Mouse (Mus musculus) cortical plate, adult 2 months (tissue): Measurements from ENCODE around the gene Herc3. TPM values are rescaled to one million over a fixed set of nuclear protein-coding genes. Genes with fewer than 3 reads are reported as not detected.

Experiments
- H3K27ac ChIP-seq: fragments of 200-500 bp; 2 replicates; pipeline ENCODE4 v1.5.1; 2012; ENCODE audit warnings: low read length, control low read depth, inconsistent platforms; ENCODE audit not compliant: insufficient read depth
- H3K4me1 ChIP-seq: fragments of 200-500 bp; 2 replicates; pipeline ENCODE4 v1.6.1; 2011; ENCODE audit warnings: low read length; ENCODE audit not compliant: control insufficient read depth, insufficient read depth
- H3K4me3 ChIP-seq: fragments of 200-500 bp; 2 replicates; pipeline ENCODE4 v1.5.1; 2011; ENCODE audit warnings: mild to moderate bottlenecking, low read length, control low read depth; ENCODE audit not compliant: insufficient read depth
- CTCF ChIP-seq: fragments of 200-500 bp; IDR thresholded peaks from 2 replicates; pipeline ENCODE4 v1.5.1; 2011; ENCODE audit warnings: mild to moderate bottlenecking, control low read depth, low read length; ENCODE audit not compliant: insufficient read depth; ENCODE audit errors: extremely low read depth
- POLR2A ChIP-seq: fragments of 200-500 bp; IDR thresholded peaks from 2 replicates; pipeline ENCODE4 v1.6.1; 2011; ENCODE audit warnings: mild to moderate bottlenecking, low read length, control low read depth; ENCODE audit not compliant: insufficient read depth; ENCODE audit errors: extremely low read depth
- polyA plus RNA-seq: library from polyadenylated mRNA; depleted of rRNA; stranded (reverse); fragments of >200 nt; gene quantifications from 2 replicates; pipeline ENCODE4 v1.2.3, GENCODE M21; 2012

Gene Herc3
- polyA plus RNA-seq, 1 experiment: 142 TPM

DNA sequence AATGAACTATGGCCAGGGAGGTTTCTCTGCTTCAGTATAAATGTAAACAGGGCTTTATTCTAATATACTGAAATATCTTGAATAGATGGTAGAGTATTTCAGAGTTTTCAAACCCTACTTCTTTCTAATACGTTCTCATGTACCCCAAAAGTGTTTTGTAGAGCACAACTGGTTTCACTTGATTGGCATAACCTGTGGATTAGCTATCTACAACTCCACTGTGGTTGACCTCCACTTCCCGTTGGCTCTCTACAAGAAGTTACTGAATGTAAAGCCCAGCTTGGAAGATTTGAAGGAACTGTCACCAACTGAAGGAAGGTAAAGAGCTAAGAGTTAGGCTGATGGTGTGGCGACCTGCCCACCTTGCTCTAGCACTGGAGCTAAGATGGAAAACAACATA, 58.7 kb downstream of the Herc3 start:
- H3K4me3 ChIP-seq: no peak overlapping the region
- H3K27ac ChIP-seq: no peak overlapping the region
- no peak for TF ChIP-seq POLR2A
- no peak for TF ChIP-seq CTCF
- no peaks in the 10 kb centered on the region for H3K4me1 ChIP-seq

GRCm38 (mm10) chr6:58893307-58893706, 62.0 kb downstream of the Herc3 start:
- Histone ChIP-seq H3K4me1 (no peaks in the 10 kb centered on the region), H3K4me3 (no peak overlapping the region), H3K27ac (no peak overlapping the region)
- TF ChIP-seq POLR2A (no peak), CTCF (no peak)

- Histone ChIP-seq H3K27ac (no peak overlapping the region), H3K4me3 (no peak overlapping the region), H3K4me1 (no peaks in the 10 kb centered on the region; the same call in 1 of the 2 replicates)
- no peak for TF ChIP-seq POLR2A
- no peak for TF ChIP-seq CTCF
Observed at GRCm38 (mm10) chr6:58894994-58895393, 63.7 kb downstream of the Herc3 start.

GRCm38 (mm10) chr6:58896648-58897047, 65.4 kb downstream of the Herc3 start:
- Histone ChIP-seq H3K4me1 (no peaks in the 10 kb centered on the region; the same call in 1 of the 2 replicates), H3K27ac (no peak overlapping the region), H3K4me3 (no peak overlapping the region)
- no peak for TF ChIP-seq CTCF
- TF ChIP-seq POLR2A: no peak

DNA sequence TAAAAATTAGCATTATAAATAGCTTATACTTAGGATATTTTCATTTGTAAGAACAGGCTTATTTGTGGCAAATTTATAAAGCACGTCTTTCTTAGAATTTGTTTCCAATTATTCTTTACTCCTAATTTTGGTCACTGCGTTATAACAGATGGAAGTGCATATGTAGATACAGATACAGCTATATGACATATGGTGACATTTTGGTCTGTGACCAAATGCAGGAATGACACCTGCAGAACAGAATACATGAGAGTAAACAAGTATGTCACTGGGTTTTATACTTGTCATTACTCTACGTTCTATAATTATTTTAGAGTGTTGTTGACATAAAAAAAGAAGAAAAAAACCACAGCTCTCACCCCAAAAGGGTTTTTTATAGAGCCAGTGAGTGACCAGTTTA, 67.8 kb downstream of the Herc3 start:
- H3K4me3 ChIP-seq: no peak overlapping the region
- no peaks in the 10 kb centered on the region; the same call in 1 of the 2 replicates for H3K4me1 ChIP-seq
- no peak overlapping the region for H3K27ac ChIP-seq
- TF ChIP-seq CTCF (no peak), POLR2A (no peak)

- no peaks in the 10 kb centered on the region; the same call in 1 of the 2 replicates for H3K4me1 ChIP-seq
- H3K27ac ChIP-seq: no peak overlapping the region
- H3K4me3 ChIP-seq: no peak overlapping the region
- no peak for TF ChIP-seq CTCF
- TF ChIP-seq POLR2A: no peak
Observed at GRCm38 (mm10) chr6:58900536-58900935, 69.3 kb downstream of the Herc3 start.

DNA sequence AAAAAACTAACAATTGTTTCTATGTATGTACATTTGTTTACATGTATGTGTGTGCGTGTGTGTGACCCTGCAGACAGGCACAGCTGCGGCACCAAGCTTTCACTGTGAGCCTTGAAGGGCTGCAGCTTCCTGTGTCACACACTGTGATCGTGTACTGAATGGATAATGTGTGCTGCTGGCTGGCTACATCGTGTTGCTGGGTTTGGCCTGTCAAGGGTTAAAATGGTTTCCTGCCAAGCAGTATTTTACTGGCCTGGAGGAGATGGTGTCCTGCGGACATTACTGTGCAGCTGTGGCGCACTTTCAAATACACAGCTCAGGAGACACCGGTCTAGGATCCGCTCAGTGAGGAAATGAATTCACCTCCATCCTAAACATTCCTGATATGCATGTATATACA, 71.9 kb downstream of the Herc3 start:
- Histone ChIP-seq H3K27ac (no peak overlapping the region), H3K4me3 (0 out of 2 replicates have a peak overlapping the region, but pooled peaks have one; percentile 2), H3K4me1 (peaks cover 2% of the 10 kb centered on the region)
- TF ChIP-seq POLR2A (no peak), CTCF (no peak)

DNA sequence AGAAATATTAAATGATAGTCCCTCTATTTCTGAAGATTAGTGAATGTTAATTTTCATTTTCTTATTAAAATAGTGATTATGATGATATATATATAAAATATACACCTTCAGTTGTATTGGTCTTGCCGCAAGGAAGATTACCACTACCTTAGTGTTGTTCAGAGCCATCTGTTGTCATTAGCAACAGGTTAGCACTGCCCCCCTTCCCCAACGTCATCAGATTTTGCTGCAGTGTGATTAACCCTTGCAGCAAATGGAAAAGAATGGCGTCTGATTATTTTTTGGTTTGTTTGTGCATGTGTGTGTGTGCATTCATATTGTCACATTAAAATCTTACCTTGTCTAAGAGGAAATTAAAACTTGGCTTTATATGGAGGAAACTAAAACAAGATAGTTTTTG, 73.3 kb downstream of the Herc3 start:
- Histone ChIP-seq H3K27ac (no peak overlapping the region), H3K4me1 (peaks cover 2% of the 10 kb centered on the region), H3K4me3 (peak overlapping the region; percentile 77; the same call in 1 of the 2 replicates)
- 0 out of 2 replicates have a peak, but pooled peaks have one; percentile 4 for TF ChIP-seq POLR2A
- no peak for TF ChIP-seq CTCF

DNA sequence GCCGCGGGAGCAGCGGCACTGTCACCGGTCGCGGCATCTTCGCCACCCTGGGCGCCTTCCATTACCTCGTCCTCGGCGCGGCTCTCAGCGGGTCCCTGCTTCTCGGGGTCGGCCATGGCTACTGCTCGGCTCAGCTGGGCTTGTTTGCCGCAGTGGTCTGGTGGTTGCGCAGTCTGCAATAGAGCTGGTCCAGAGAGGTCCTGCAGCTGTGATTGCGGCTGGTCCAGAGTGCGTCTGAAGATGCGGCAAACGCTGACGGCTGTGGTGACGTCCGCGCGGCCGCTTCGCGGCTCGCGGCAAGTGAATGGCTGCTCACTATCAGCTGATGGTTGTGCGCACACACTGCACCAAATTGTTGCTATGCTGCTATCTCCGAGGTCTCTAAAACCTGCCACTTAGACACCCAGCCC, 75.6 kb downstream of the Herc3 start, which contains the start of gene Nap1l5:
Gene Nap1l5 (minus strand): TSS at position 225 of the 410 bp plus-strand sequence.
- TF ChIP-seq CTCF (no peak), POLR2A (peak; percentile 97)
- Histone ChIP-seq H3K4me3 (peak within 1 kb of the TSS; percentile 77), H3K4me1 (peaks cover 2% of the 10 kb centered on the region), H3K27ac (peak within 1 kb of the TSS; percentile 95)

- Histone ChIP-seq H3K27ac (peak overlapping the region; percentile 88), H3K4me3 (peak overlapping the region; percentile 77), H3K4me1 (peaks cover 2% of the 10 kb centered on the region)
- TF ChIP-seq POLR2A: no peak
- no peak for TF ChIP-seq CTCF
Observed at GRCm38 (mm10) chr6:58907336-58907735, 76.1 kb downstream of the Herc3 start.
